Mouse (Mus musculus) myocyte (in vitro differentiated cells): ENCODE results near the gene Zswim3.

Experiments
- E2F4 ChIP-seq: IDR thresholded peaks from one replicate; pipeline ENCODE4 v1.6.1; 2011; ENCODE audit warnings: mild to moderate bottlenecking, control low read depth, moderate library complexity; ENCODE audit not compliant: insufficient read depth
- MAX ChIP-seq: IDR thresholded peaks from one replicate; pipeline ENCODE4 v1.6.1; 2011; ENCODE audit warnings: low read depth, mild to moderate bottlenecking, control low read depth
- MYOD1 ChIP-seq, 3 experiments: IDR thresholded peaks; one replicate each; pipeline ENCODE4 v1.6.1; 2011; ENCODE audit warnings: control low read depth in 2 of 3, low read depth in 2 of 3, mild to moderate bottlenecking in 2 of 3, moderate library complexity in 1 of 3; ENCODE audit not compliant: insufficient read length in 2 of 3, control insufficient read depth in 1 of 3
- MYOG ChIP-seq, 3 experiments: IDR thresholded peaks; one replicate each; pipeline ENCODE4 v1.6.1; 2011; ENCODE audit warnings: control low read depth in 2 of 3, low read depth in 2 of 3, mild to moderate bottlenecking in 2 of 3; ENCODE audit not compliant: insufficient read length in 2 of 3, control insufficient read depth in 1 of 3, insufficient read depth in 1 of 3
- POLR2A ChIP-seq: IDR thresholded peaks from one replicate; pipeline ENCODE4 v1.6.1; 2011; ENCODE audit warnings: low read depth, mild to moderate bottlenecking, control low read depth, moderate library complexity; ENCODE audit not compliant: insufficient read length
- POLR2AphosphoS2 ChIP-seq: IDR thresholded peaks from one replicate; pipeline ENCODE4 v1.6.1; 2011; ENCODE audit warnings: low read depth, control low read depth; ENCODE audit not compliant: insufficient read length
- SRF ChIP-seq: IDR thresholded peaks from one replicate; pipeline ENCODE4 v1.6.1; 2011; ENCODE audit warnings: low read depth; ENCODE audit not compliant: control insufficient read depth, insufficient read length
- TCF12 ChIP-seq: IDR thresholded peaks from one replicate; pipeline ENCODE4 v1.6.1; 2011; ENCODE audit warnings: mild to moderate bottlenecking, control low read depth; ENCODE audit not compliant: poor library complexity, insufficient read depth, severe bottlenecking
- TCF3 ChIP-seq: IDR thresholded peaks from one replicate; pipeline ENCODE4 v1.6.1; 2011; ENCODE audit warnings: low read depth, control low read depth; ENCODE audit not compliant: insufficient read length
- USF1 ChIP-seq: IDR thresholded peaks from one replicate; pipeline ENCODE4 v1.6.1; 2011; ENCODE audit warnings: low read depth, mild to moderate bottlenecking, control low read depth, moderate library complexity

DNA sequence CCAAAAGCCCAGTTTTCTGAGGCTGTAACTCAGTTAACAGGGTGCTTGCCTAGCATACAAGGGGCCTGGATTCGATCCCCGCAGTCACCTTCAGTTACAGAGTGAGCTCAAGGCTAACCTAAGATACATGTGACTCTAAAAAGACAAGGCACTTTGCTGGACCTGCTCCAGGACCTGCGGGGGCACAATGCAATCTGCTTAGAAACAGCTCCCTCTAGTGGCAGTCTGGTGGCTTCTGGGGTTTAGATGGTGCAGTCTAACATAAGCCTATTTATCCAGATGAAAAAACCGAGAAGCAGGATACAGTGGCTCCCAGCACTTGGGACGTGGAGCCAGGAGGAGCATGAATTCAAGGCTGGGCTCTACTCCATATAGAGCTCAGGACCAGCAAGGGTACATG is 10.6 kb upstream of the Zswim3 start:
- TF ChIP-seq POLR2A (no peak), SRF (no peak), MYOG (IDR thresholded peaks at IDR 0.05; ENCODE audit: control insufficient read depth in 1 of 3, insufficient read depth in 1 of 3, insufficient read length in 2 of 3, low read depth in 2 of 3) (no peak), POLR2AphosphoS2 (peak; percentile 44), USF1 (no peak), MAX (no peak), TCF12 (no peak), MYOD1 (IDR thresholded peaks at IDR 0.05; ENCODE audit: control insufficient read depth in 1 of 3, insufficient read length in 2 of 3, low read depth in 2 of 3) (no peak), TCF3 (no peak), E2F4 (no peak)
